Mouse (Mus musculus) adrenal gland, adult (tissue): ENCODE data around the gene Gabra5.

ENCODE experiments used
- DNase-seq, 2 experiments: peaks; one replicate each; pipeline ENCODE4 v3.0.0; 2022 to 2023; ENCODE audit warnings: low spot score in 1 of 2; ENCODE audit not compliant: inconsistent age in 2 of 2

Gabra5 gene

GRCm38 (mm10) chr7:57387341-57387654 lies 122.6 kb downstream of the Gabra5 start:
- no peak for DNase-seq

- DNase-seq: peak; percentile 31 to 77
These were observed 123.1 kb downstream of the Gabra5 start, which contains the start of gene Gabrg3 for GRCm38 (mm10) chr7:57386517-57387340. Gene Gabrg3, minus strand, starts transcription at chr7:57387188.

- peak; percentile 18 to 85 for DNase-seq
These were observed 125.7 kb downstream of the Gabra5 start for GRCm38 (mm10) chr7:57384112-57384511.

- no peak for DNase-seq
These were observed 143.9 kb downstream of the Gabra5 start for GRCm38 (mm10) chr7:57366013-57366390.

GRCm38 (mm10) chr7:57365134-57366012 lies 144.5 kb downstream of the Gabra5 start:
- DNase-seq: no peak

GRCm38 (mm10) chr7:57363812-57364211 lies 146.0 kb downstream of the Gabra5 start:
- DNase-seq: no peak

- peak; percentile 74 to 92 for DNase-seq
These were observed 151.9 kb downstream of the Gabra5 start for GRCm38 (mm10) chr7:57357871-57358540.
